Mouse (Mus musculus): ENCODE results near the gene Grb2. TPM values are rescaled to one million over a fixed set of nuclear protein-coding genes. Genes with fewer than 3 reads are reported as not detected.
A peak's percentile ranks its signal among the peaks of the same experiment; 100 is the strongest.

Grb2 gene
- polyA plus RNA-seq, 1 experiment from 2014 or later = 40.4 TPM

GRCm38 (mm10) chr11:115709829-115710559 is 1.6 kb upstream of the Grb2 start:
- H3K4me1 ChIP-seq (ENCODE audit: insufficient read depth) = peaks cover 38% of the 10 kb centered on the region
- H3K4me3 ChIP-seq (ENCODE audit: low read depth, low read length) = 0 out of 2 replicates have a peak overlapping the region, but pooled peaks have one; percentile 100
- WGBS (ENCODE audit: insufficient replicate concordance) = 62% methylated on average over 6 of the region's 6 CpGs
- H3K9me3 ChIP-seq (ENCODE audit: low read length) = no peaks in the 10 kb centered on the region
- TF ChIP-seq CTCF (IDR thresholded peaks at IDR 0.05; ENCODE audit: low read depth) = no peak
- TF ChIP-seq EP300 (IDR thresholded peaks at IDR 0.05; ENCODE audit: low read depth) = no peak
- ATAC-seq (no peak), DNase-seq (no peak)
- H3K4me2 ChIP-seq (ENCODE audit: low read depth, low read length) = peak overlapping the region; percentile 86
- H3K27ac ChIP-seq (ENCODE audit: low read depth) = 0 out of 2 replicates have a peak overlapping the region, but pooled peaks have one; percentile 99
- H3K9ac ChIP-seq (replicated peaks) = no peak overlapping the region
- H3K36me3 ChIP-seq (replicated peaks; ENCODE audit: insufficient read depth, low read length) = no peaks in the 10 kb centered on the region
- no peaks in the 10 kb centered on the region for H3K27me3 ChIP-seq (ENCODE audit: insufficient read depth, low read length)

DNA sequence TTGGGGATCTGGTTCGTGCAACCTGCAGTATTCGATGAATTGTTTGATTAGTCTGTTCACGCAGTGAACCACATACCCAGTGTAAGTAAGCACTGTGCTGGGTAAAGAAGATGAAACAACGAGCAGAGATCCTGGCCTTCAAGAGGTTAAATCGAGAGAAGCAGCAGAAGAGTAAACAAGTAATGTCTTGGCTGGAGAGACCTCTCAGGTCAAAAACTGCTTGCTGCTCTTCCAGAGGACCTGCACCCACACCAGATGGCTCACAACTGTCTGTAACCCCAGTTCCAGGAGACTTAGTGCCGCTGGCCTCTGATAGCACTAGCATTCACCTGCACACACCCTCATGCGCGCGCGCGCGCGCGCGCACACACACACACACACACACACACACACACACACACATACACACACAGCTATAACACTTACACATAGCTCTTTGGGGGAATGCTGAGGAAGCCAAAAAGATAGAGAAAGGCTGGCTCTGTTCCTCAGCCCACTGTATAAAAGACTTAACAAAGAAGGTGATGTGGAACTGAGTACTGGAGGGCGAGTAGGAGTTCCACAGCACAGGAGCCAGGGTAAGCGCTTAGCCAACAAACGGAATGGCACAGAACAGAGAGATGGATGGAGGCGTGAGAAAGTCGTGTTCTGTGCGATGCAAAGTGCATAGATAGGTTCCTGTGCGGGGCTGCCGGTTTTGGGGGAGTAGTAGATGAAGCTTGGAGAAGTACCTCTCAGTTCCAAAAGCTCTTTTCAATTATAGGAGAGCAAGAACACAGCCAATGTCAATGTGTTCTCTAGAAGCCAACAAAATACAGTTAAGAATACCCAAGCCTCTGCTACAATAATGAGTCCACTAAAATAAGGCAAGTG is 795 bp upstream of the Grb2 start:
- ATAC-seq (peak; percentile 30), DNase-seq (peak; percentile 61)
- H3K36me3 ChIP-seq (replicated peaks; ENCODE audit: insufficient read depth, low read length) = no peaks in the 10 kb centered on the region
- H3K27me3 ChIP-seq (ENCODE audit: insufficient read depth, low read length) = no peaks in the 10 kb centered on the region
- H3K27ac ChIP-seq (ENCODE audit: low read depth) = peak overlapping the region; percentile 99
- peak overlapping the region; percentile 99 for H3K9ac ChIP-seq (replicated peaks)
- peak overlapping the region; percentile 86 for H3K4me2 ChIP-seq (ENCODE audit: low read depth, low read length)
- H3K9me3 ChIP-seq (ENCODE audit: low read length) = no peaks in the 10 kb centered on the region
- H3K4me3 ChIP-seq (ENCODE audit: low read depth, low read length) = peak overlapping the region; percentile 100
- WGBS (ENCODE audit: insufficient replicate concordance) = under 1% methylated on average over 23 of the region's 23 CpGs
- H3K4me1 ChIP-seq (ENCODE audit: insufficient read depth) = peaks cover 46% of the 10 kb centered on the region
- TF ChIP-seq EP300 (IDR thresholded peaks at IDR 0.05; ENCODE audit: low read depth) = no peak
- no peak for TF ChIP-seq CTCF (IDR thresholded peaks at IDR 0.05; ENCODE audit: low read depth)

DNA sequence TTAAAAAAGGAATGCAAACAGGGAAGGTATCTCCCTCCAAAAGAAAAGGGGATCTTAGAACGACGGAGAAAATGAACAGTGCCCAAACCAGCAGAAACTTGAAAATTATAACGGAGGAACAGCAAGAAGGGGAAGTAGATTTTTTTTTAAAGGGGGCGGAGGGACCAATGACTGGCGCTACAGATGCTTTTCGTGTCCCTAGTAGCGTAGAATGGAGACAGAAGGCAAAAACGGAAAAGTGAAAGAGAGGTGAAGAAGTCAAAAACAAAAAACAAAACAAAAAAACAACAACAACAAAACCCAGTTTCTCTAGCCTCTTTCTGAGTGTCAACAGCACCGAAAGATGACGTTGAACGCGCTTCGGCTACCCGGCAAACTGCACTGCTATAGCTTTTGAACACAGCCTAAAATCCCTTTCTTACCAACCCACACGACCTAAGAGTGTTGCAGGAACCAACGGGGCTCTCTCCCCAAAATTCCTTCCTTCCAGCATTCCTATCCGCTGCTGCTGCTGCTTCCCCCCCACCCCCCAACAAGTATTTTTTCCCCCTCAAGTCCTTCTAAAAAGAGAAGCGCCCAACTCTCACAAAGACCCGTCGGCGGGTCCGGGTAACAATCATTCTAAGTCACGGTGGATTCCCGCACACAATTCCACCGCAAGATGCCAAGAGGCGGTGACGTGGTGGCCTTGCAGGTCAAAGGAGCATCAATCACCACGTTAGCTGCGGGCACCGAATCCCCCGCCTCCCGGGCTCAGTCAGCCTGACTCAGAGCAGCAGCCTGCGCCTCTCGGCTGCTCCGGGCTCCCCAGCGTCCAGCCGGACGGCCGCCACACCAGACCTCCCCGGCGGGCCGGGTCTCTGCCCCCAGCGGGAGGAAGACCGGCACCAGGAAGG is 836 bp downstream of the Grb2 start:
- peak; percentile 67 for DNase-seq
- Histone ChIP-seq H3K9ac (replicated peaks) (peak overlapping the region; percentile 99), H3K9me3 (ENCODE audit: low read length) (no peaks in the 10 kb centered on the region), H3K4me2 (ENCODE audit: low read depth, low read length) (peak overlapping the region; percentile 86), H3K4me3 (ENCODE audit: low read depth, low read length) (peak overlapping the region; percentile 100), H3K36me3 (replicated peaks; ENCODE audit: insufficient read depth, low read length) (no peaks in the 10 kb centered on the region), H3K4me1 (ENCODE audit: insufficient read depth) (peaks cover 39% of the 10 kb centered on the region), H3K27me3 (ENCODE audit: insufficient read depth, low read length) (no peaks in the 10 kb centered on the region), H3K27ac (ENCODE audit: low read depth) (peak overlapping the region; percentile 99)
- peak; percentile 42 for ATAC-seq
- under 1% methylated on average over 39 of the region's 44 CpGs for WGBS (ENCODE audit: insufficient replicate concordance)
- TF ChIP-seq EP300 (IDR thresholded peaks at IDR 0.05; ENCODE audit: low read depth) (no peak), CTCF (IDR thresholded peaks at IDR 0.05; ENCODE audit: low read depth) (no peak)

- TF ChIP-seq CTCF (IDR thresholded peaks at IDR 0.05; ENCODE audit: low read depth) = no peak
- no peak for TF ChIP-seq EP300 (IDR thresholded peaks at IDR 0.05; ENCODE audit: low read depth)
- H3K36me3 ChIP-seq (replicated peaks; ENCODE audit: insufficient read depth, low read length) = no peaks in the 10 kb centered on the region
- DNase-seq (no peak), ATAC-seq (no peak)
- 82% methylated on average over 10 of the region's 10 CpGs for WGBS (ENCODE audit: insufficient replicate concordance)
- H3K27me3 ChIP-seq (ENCODE audit: insufficient read depth, low read length) = no peaks in the 10 kb centered on the region
- H3K4me2 ChIP-seq (ENCODE audit: low read depth, low read length) = peak overlapping the region; percentile 86
- no peaks in the 10 kb centered on the region for H3K9me3 ChIP-seq (ENCODE audit: low read length)
- H3K27ac ChIP-seq (ENCODE audit: low read depth) = peak overlapping the region; percentile 99
- H3K4me1 ChIP-seq (ENCODE audit: insufficient read depth) = peaks cover 35% of the 10 kb centered on the region
- peak overlapping the region; percentile 100 for H3K4me3 ChIP-seq (ENCODE audit: low read depth, low read length)
- H3K9ac ChIP-seq (replicated peaks) = peak overlapping the region; percentile 99
Observed at GRCm38 (mm10) chr11:115706584-115706983, 1.8 kb downstream of the Grb2 start.

- WGBS (ENCODE audit: insufficient replicate concordance) = 60% methylated on average over 2 of the region's 2 CpGs
- Histone ChIP-seq H3K4me2 (ENCODE audit: low read depth, low read length) (0 out of 2 replicates have a peak overlapping the region, but pooled peaks have one; percentile 20), H3K36me3 (replicated peaks; ENCODE audit: insufficient read depth, low read length) (no peaks in the 10 kb centered on the region), H3K9me3 (ENCODE audit: low read length) (no peaks in the 10 kb centered on the region), H3K4me3 (ENCODE audit: low read depth, low read length) (no peak overlapping the region), H3K4me1 (ENCODE audit: insufficient read depth) (peaks cover 35% of the 10 kb centered on the region), H3K27me3 (ENCODE audit: insufficient read depth, low read length) (no peaks in the 10 kb centered on the region), H3K9ac (replicated peaks) (no peak overlapping the region), H3K27ac (ENCODE audit: low read depth) (peak overlapping the region; percentile 36; the same call in 1 of the 2 replicates)
- no peak for ATAC-seq
- no peak for TF ChIP-seq EP300 (IDR thresholded peaks at IDR 0.05; ENCODE audit: low read depth)
- no peak for TF ChIP-seq CTCF (IDR thresholded peaks at IDR 0.05; ENCODE audit: low read depth)
- DNase-seq = no peak
Observed at GRCm38 (mm10) chr11:115705561-115705960, 2.8 kb downstream of the Grb2 start.

All from liver, postnatal 0 days (tissue).